Mouse (Mus musculus): Measurements from ENCODE around the gene Mtfp1. TPM values are rescaled to one million over a fixed set of nuclear protein-coding genes. Genes with fewer than 3 reads are reported as not detected.

The Mtfp1 gene
- 0.80 TPM for polyA plus RNA-seq (2017; shearing (Covaris generic))

GRCm38 (mm10) chr11:4095171-4096053, at the start of gene Mtfp1:
Mtfp1 (minus strand) TSS chr11:4095445.

GRCm38 (mm10) chr11:4134986-4135935, 40.0 kb upstream of the Mtfp1 start, which contains the start of gene Rnf215:
Rnf215 (plus strand) TSS chr11:4135202.

GRCm38 (mm10) chr11:4122742-4123579, 27.7 kb upstream of the Mtfp1 start, which contains the start of gene Sec14l2:
Sec14l2 (minus strand) TSS chr11:4123415.

GRCm38 (mm10) chr11:4064627-4065122, 30.6 kb downstream of the Mtfp1 start, which contains the start of gene Sec14l3:
Sec14l3 (plus strand) TSS chr11:4064841.

Other genes with a start within 250 kb of the Mtfp1 start
- gene Osbp2, start 231.5 kb downstream of the Mtfp1 start, polyA plus RNA-seq (2017; shearing (Covaris generic)) = not detected
- not detected for gene 4921536K21Rik, start 200.3 kb downstream of the Mtfp1 start, polyA plus RNA-seq (2017; shearing (Covaris generic))
- 0.52 TPM for gene Dusp18, start 200.2 kb downstream of the Mtfp1 start, polyA plus RNA-seq (2017; shearing (Covaris generic))
- gene Slc35e4, start 180.8 kb downstream of the Mtfp1 start, polyA plus RNA-seq (2017; shearing (Covaris generic)) = 2.3 TPM
- 17.6 TPM for gene Tcn2, start 163.3 kb downstream of the Mtfp1 start, polyA plus RNA-seq (2017; shearing (Covaris generic))
- gene Pes1, start 131.5 kb downstream of the Mtfp1 start, polyA plus RNA-seq (2017; shearing (Covaris generic)) = 49.5 TPM
- gene 4930556J24Rik, start 118.7 kb downstream of the Mtfp1 start, polyA plus RNA-seq (2017; shearing (Covaris generic)) = not detected
- not detected for gene Gal3st1, start 111.8 kb downstream of the Mtfp1 start, polyA plus RNA-seq (2017; shearing (Covaris generic))
- not detected for gene Sec14l4, start 64.0 kb downstream of the Mtfp1 start, polyA plus RNA-seq (2017; shearing (Covaris generic))
- gene Sec14l3, start 30.6 kb downstream of the Mtfp1 start, polyA plus RNA-seq (2017; shearing (Covaris generic)) = not detected
- gene Sec14l2, start 28.0 kb upstream of the Mtfp1 start, polyA plus RNA-seq (2017; shearing (Covaris generic)) = 1.6 TPM
- gene Rnf215, start 39.8 kb upstream of the Mtfp1 start, polyA plus RNA-seq (2017; shearing (Covaris generic)) = 23.9 TPM
- gene Ccdc157, start 64.8 kb upstream of the Mtfp1 start, polyA plus RNA-seq (2017; shearing (Covaris generic)) = 3.6 TPM
- 42.3 TPM for gene Sf3a1, start 64.9 kb upstream of the Mtfp1 start, polyA plus RNA-seq (2017; shearing (Covaris generic))
- 85.1 TPM for gene Tbc1d10a, start 91.3 kb upstream of the Mtfp1 start, polyA plus RNA-seq (2017; shearing (Covaris generic))
- gene Castor1, start 122.8 kb upstream of the Mtfp1 start, polyA plus RNA-seq (2017; shearing (Covaris generic)) = 30.6 TPM
- gene Osm, start 141.0 kb upstream of the Mtfp1 start, polyA plus RNA-seq (2017; shearing (Covaris generic)) = 7.4 TPM
- gene Lif, start 162.1 kb upstream of the Mtfp1 start, polyA plus RNA-seq (2017; shearing (Covaris generic)) = 10.8 TPM

All from effector memory CD4-positive, alpha-beta T cell, adult 5 months (primary cell).